18 mouse cellular contexts compared by ENCODE assay signal in genomic region chr10:45849841-45850240, GRCm38 (mm10).
DNase-seq lines count a peak whose midpoint lies in the region; ATAC-seq and TF ChIP-seq lines count a peak whose summit lies in the region.
"Had no signal": no experiment of that assay in that cellular context is flagged by ENCODE, and none has a peak within 500 bp of the region (broad histone marks: within the 10 kb centered on the region; RNA-seq: fewer than 3 reads in every experiment).

No protein-coding gene starts in this region.

- WGBS in kidney, embryonic 15.5 days, result 61% methylated on average over 1 of the region's 1 CpGs

- CTCF ChIA-PET in Patski (lab: Charles Lee), result interaction anchor here (1.0 kb wide), 1 partner anchor 19 kb away, joined by 3 read pairs; no protein-coding TSS in a partner anchor

- no peak for TF ChIP-seq CTCF in layer of hippocampus, adult 2 months (conservative IDR thresholded peaks at IDR 0.05)
- TF ChIP-seq CTCF in Patski (IDR thresholded peaks at IDR 0.05), result no peak

- in situ Hi-C loops in Patski (cut with MboI; ENCODE audit: low pct_unique_long_range_greater_than_20kb), result no loop called here

- no peak for DNase-seq in kidney, postnatal 10 days
- DNase-seq in layer of hippocampus, adult 2 months (ENCODE audit: low spot score in 2 of 2), result no peak
- DNase-seq in layer of hippocampus, postnatal 36 days, result no peak
- peak; percentile 34 for DNase-seq in Muller cell, postnatal 12 days (ENCODE audit: inconsistent ontology term)
- no peak for DNase-seq in Patski (ENCODE audit: low read depth, low spot score)
- no peak for DNase-seq in lung, postnatal 4 days
- DNase-seq: adrenal gland, postnatal 36 days; cerebellum, adult 18-20 months; cerebellum, adult 9-10 months; gastrocnemius, postnatal 10 days had no signal

- no peak overlapping the region for H3K4me3 ChIP-seq in kidney, embryonic 15.5 days (replicated peaks)
- H3K4me3 ChIP-seq in layer of hippocampus, adult 2 months, result no peak overlapping the region
- H3K4me3 ChIP-seq: forebrain, embryonic 10.5 days; forebrain, embryonic 13.5 days; heart, adult 2 months; heart, embryonic 10.5 days; heart, embryonic 13.5 days; hindbrain, embryonic 12.5 days had no signal

- H3K27me3 ChIP-seq in kidney, embryonic 15.5 days, result no peaks in the 10 kb centered on the region
- H3K27me3 ChIP-seq in Patski, result no peaks in the 10 kb centered on the region
- H3K27me3 ChIP-seq: forebrain, embryonic 13.5 days; heart, embryonic 13.5 days; hindbrain, embryonic 12.5 days had no signal

- no peaks in the 10 kb centered on the region for H3K9me3 ChIP-seq in kidney, embryonic 15.5 days (replicated peaks)
- H3K9me3 ChIP-seq: forebrain, embryonic 10.5 days; forebrain, embryonic 13.5 days; heart, embryonic 10.5 days; heart, embryonic 13.5 days; hindbrain, embryonic 12.5 days had no signal

- H3K4me2 ChIP-seq in kidney, embryonic 15.5 days, result no peak overlapping the region
- H3K4me2 ChIP-seq: forebrain, embryonic 13.5 days; heart, embryonic 13.5 days; hindbrain, embryonic 12.5 days had no signal

- 0 out of 2 replicates have a peak, but pooled peaks cover 7% of the 10 kb centered on the region for H3K4me1 ChIP-seq in kidney, embryonic 15.5 days
- H3K4me1 ChIP-seq: forebrain, embryonic 13.5 days; heart, embryonic 10.5 days; heart, embryonic 13.5 days; hindbrain, embryonic 12.5 days had no signal

- POLR2A ChIA-PET in Patski (lab: Charles Lee), result interaction anchor here (0.7 to 1.0 kb wide), 2 partner anchors 17 to 45 kb away, joined by 3 to 5 read pairs; no protein-coding TSS in a partner anchor

- H3K9ac ChIP-seq in kidney, embryonic 15.5 days, result no peak overlapping the region
- H3K9ac ChIP-seq: forebrain, embryonic 13.5 days; heart, embryonic 13.5 days; hindbrain, embryonic 12.5 days had no signal

- H3K36me3 ChIP-seq in kidney, embryonic 15.5 days, result no peaks in the 10 kb centered on the region
- H3K36me3 ChIP-seq: forebrain, embryonic 10.5 days; heart, embryonic 10.5 days; heart, embryonic 13.5 days; hindbrain, embryonic 12.5 days had no signal

- peak overlapping the region; percentile 73; the same call in 1 of the 2 replicates for H3K27ac ChIP-seq in kidney, embryonic 15.5 days
- 0 out of 2 replicates have a peak overlapping the region, but pooled peaks have one; percentile 43 for H3K27ac ChIP-seq in layer of hippocampus, adult 2 months
- H3K27ac ChIP-seq: forebrain, embryonic 10.5 days; forebrain, embryonic 13.5 days; heart, embryonic 10.5 days; heart, embryonic 13.5 days; hindbrain, embryonic 12.5 days had no signal

- ATAC-seq in kidney, embryonic 15.5 days (replicated peaks; ENCODE audit: low FRiP score), result peak; percentile 68; the same call in 1 of the 2 replicates
- peak; percentile 4 for ATAC-seq in Patski
- ATAC-seq: CD4-positive, CD25-positive, alpha-beta regulatory T cell, adult 4 months; forebrain, embryonic 13.5 days had no signal
